Mouse (Mus musculus) cortical plate, adult 2 months (tissue): ENCODE data around the gene Uxt. TPM values are rescaled to one million over a fixed set of nuclear protein-coding genes. Genes with fewer than 3 reads are reported as not detected.

Source experiments
- H3K27ac ChIP-seq: fragments of 200-500 bp; 2 replicates; pipeline ENCODE4 v1.5.1; 2012; ENCODE audit warnings: low read length, control low read depth, inconsistent platforms; ENCODE audit not compliant: insufficient read depth
- H3K4me1 ChIP-seq: fragments of 200-500 bp; 2 replicates; pipeline ENCODE4 v1.6.1; 2011; ENCODE audit warnings: low read length; ENCODE audit not compliant: control insufficient read depth, insufficient read depth
- H3K4me3 ChIP-seq: fragments of 200-500 bp; 2 replicates; pipeline ENCODE4 v1.5.1; 2011; ENCODE audit warnings: mild to moderate bottlenecking, low read length, control low read depth; ENCODE audit not compliant: insufficient read depth
- CTCF ChIP-seq: fragments of 200-500 bp; IDR thresholded peaks from 2 replicates; pipeline ENCODE4 v1.5.1; 2011; ENCODE audit warnings: mild to moderate bottlenecking, control low read depth, low read length; ENCODE audit not compliant: insufficient read depth; ENCODE audit errors: extremely low read depth
- POLR2A ChIP-seq: fragments of 200-500 bp; IDR thresholded peaks from 2 replicates; pipeline ENCODE4 v1.6.1; 2011; ENCODE audit warnings: mild to moderate bottlenecking, low read length, control low read depth; ENCODE audit not compliant: insufficient read depth; ENCODE audit errors: extremely low read depth
- polyA plus RNA-seq: library from polyadenylated mRNA; depleted of rRNA; stranded (reverse); fragments of >200 nt; gene quantifications from 2 replicates; pipeline ENCODE4 v1.2.3, GENCODE M21; 2012; rRNA removed

Gene Uxt
- 14.4 and 14.9 TPM in 2 replicates for polyA plus RNA-seq

DNA sequence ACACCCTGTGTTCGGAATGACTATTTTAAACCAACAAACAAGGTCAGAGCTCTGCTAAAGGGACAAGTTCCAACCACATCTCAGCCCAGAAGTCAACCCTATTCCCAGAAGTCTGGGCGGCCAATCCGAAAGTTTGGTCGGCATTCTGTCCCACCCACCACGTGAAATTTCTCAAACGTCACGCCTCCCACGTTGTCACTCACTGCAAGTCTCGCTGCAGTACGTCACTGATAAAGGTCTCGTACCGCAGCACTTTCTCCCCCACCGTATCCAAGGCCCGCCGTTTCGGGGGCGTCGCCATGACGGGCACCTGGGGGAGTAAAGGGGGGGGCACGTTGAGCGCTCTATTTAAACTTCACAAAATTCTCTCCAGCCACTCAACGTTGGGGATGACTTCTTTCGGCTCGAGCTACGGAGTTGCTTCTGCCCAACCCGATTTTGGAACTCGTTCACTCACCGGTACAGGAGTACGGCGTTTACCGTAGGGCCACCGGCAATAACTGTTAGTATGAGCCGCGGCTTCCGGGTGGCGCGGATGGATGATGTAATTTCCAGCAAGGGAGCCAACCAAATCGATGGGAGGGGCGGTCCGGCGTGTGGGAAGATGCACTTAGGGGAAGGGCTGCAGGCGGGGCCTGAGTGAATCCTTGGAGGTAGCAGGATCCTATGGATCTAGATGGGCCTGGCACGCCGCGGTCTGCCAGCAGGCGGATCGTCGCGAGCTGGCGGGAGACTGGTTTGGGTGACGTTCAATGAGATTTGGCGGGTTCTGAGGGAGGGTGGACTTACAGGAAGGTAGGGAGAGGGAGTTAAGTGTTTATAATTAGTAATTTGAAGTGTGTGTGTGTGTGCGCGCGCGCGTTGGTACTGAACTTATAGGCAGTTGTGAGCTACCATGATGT, at the start of gene Uxt:
Gene Uxt (minus strand): TSS at position 541 of the 902 bp plus-strand sequence.
- Histone ChIP-seq H3K27ac (no peak within 1 kb of the TSS; the same call in 1 of the 2 replicates), H3K4me3 (peak within 1 kb of the TSS; percentile 76), H3K4me1 (no peaks in the 10 kb centered on the region)
- TF ChIP-seq CTCF: no peak
- peak; percentile 34; the same call in 1 of the 2 replicates for TF ChIP-seq POLR2A

DNA sequence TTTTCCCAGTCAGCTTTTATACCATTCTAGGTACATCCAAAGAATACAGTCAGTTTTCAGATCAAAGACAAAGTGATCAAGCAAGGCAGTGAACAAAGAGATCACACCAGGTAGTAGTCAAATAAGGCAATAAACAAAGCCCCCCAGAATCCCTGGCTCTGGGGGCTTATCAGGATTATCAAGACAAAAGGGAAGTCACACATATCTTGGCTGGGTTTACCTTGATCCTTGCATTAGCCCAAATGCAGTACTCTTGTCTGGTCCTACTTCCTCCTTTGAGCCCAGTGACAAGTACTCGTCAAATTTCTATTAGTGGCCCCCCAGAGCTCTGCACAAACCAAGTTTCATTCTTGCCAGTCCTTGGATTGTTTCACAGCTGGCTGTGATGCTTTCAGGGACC, 19.1 kb upstream of the Uxt start:
- no peak overlapping the region for H3K27ac ChIP-seq
- no peaks in the 10 kb centered on the region for H3K4me1 ChIP-seq
- no peak for TF ChIP-seq POLR2A
- TF ChIP-seq CTCF: no peak
- no peak overlapping the region for H3K4me3 ChIP-seq

DNA sequence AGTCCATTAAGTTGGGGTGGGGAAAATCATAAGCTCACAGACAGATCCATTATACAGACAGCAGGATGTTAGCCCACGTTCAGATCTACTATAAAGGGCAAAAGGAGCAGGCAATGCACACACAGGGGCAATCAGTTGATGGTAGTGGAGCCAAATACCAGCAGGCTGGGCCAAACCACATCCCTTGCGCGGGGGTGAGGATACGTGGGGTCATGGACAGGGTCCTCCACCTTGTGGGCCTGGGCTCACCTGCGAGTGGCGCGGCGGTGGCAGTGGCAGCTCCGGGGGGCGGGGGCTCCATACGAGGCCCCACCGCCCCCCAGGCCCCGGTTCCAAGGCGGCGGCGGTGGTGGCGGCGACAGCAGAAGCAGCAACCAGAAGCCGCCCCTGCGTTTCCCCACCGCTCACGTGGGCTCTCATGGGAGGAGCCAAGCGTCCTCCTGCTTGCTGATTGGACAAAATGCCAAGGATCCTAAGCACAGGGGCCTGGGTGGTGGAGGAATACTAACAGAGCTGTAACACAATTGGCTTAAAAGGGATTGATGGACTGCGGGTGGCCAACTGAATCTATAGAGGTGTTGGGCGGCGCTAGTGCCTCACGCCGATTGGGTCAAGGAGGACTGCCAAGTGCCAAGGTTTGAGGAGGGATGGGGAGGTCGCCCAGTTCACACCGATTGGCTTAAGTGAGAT, 11.5 kb downstream of the Uxt start, which contains the start of gene Elk1:
Gene Elk1 (minus strand): TSS at position 418 of the 690 bp plus-strand sequence.
- TF ChIP-seq CTCF: no peak
- TF ChIP-seq POLR2A: 0 out of 2 replicates have a peak, but pooled peaks have one; percentile 21
- Histone ChIP-seq H3K4me1 (no peaks in the 10 kb centered on the region; the same call in 1 of the 2 replicates), H3K27ac (peak within 1 kb of the TSS; percentile 49; the same call in 1 of the 2 replicates), H3K4me3 (peak within 1 kb of the TSS; percentile 56)

DNA sequence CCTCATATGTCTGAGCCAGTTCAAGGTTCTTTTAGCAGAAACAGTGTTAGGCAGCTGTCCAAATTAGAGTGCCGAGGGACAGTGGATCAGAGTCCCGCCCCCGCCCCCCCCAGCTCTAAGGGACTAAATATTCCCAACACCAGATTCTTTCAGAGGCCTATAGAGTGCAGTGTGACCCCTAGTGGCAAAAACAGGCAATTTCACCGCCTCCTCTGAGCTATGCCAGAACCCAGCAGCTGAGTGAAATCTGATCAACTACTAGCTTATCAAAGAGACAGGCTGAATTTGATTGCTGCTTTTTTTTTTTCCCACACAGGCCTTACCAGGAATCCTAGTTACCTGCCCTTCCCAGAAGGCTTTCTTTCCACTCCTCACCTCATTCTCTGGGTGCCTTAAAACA, 15.8 kb downstream of the Uxt start:
- H3K4me1 ChIP-seq: peaks cover 1% of the 10 kb centered on the region; the same call in 1 of the 2 replicates
- H3K4me3 ChIP-seq: no peak overlapping the region
- TF ChIP-seq POLR2A (no peak), CTCF (peak; percentile 43)
- no peak overlapping the region for H3K27ac ChIP-seq

DNA sequence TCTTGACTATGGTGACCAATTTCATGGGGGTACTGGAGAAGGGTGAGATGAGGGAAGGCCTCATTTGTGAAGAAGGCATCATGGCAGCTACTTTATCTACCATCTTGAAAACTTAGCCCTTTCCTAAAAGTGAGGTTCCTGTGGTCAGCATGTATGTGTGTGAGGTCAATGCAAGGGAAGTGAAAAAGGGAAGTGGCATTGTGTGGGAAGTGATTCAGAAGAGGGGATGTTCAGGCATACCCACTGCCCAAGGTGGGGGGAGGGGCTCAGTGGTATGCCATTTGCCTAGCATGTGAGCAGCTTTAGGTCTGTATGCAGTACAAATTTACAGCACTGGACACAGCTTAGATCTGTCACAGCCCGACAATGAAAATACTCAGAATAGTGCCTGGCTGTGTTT, 29.9 kb downstream of the Uxt start:
- H3K27ac ChIP-seq: no peak overlapping the region
- H3K4me3 ChIP-seq: no peak overlapping the region
- TF ChIP-seq POLR2A (no peak), CTCF (no peak)
- no peaks in the 10 kb centered on the region for H3K4me1 ChIP-seq

DNA sequence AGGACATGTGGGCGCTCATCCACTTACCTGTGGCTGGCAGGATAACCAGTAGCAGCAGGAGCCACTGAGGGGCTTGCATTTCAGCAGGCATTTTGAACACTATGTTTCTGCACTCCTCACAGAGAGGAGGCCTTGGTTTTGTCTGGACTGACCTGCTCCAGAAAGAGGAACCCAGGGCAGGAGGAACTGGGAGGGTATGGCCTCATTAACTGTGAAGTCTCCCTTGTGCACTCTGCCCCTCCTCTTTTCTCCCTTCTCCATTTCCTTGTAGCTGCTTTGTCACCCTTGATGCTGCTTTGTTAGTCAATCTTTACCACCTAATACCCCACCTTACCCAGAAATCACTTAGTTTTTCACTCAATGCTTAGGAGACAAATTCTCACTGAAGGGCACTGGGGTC, 30.5 kb downstream of the Uxt start, which contains the start of gene Cfp:
Gene Cfp (minus strand): TSS at position 192 of the 400 bp plus-strand sequence.
- TF ChIP-seq POLR2A: no peak
- no peak for TF ChIP-seq CTCF
- Histone ChIP-seq H3K4me1 (no peaks in the 10 kb centered on the region), H3K27ac (no peak within 1 kb of the TSS), H3K4me3 (no peak within 1 kb of the TSS)

DNA sequence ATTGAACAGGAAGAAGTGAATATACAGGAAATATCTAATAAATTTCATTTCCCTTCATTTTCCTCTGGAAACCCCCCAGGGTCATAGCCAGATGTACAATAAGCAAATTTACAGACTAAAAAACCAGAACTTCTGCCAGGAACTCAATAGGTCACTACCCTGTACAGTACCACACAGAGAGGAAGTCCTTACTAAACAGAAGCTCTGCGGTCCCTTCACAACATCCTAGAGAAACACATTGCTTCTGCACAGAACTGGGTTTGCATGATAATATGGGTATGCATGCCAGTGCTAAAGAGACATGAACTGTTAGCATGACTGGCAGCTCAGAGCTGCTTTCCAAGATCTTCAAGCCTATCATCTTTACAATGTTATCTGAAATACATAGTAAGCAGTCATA, 32.0 kb downstream of the Uxt start:
- Histone ChIP-seq H3K4me1 (no peaks in the 10 kb centered on the region), H3K4me3 (no peak overlapping the region)

DNA sequence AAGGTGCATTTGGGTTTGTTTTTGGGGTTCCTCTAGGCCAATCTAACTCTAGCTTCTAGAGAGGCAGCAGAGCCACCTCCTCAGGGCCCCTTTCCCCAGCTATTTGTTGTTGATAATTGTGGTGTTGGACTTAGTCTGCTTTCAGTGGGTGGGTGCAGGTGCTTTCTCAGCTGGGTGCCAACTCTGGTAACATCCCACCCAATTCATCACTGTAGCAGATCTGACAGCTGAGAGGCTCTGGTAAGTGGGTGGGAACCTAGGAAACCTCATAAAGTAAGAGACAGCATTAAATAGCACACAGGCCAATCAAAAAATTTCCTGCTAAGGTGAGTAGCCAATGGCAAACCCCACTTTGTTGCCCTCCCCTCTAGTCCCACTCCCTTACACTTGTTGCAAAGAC, 36.8 kb downstream of the Uxt start:
- TF ChIP-seq CTCF (no peak), POLR2A (no peak)
- Histone ChIP-seq H3K27ac (no peak overlapping the region), H3K4me3 (no peak overlapping the region), H3K4me1 (no peaks in the 10 kb centered on the region; the same call in 1 of the 2 replicates)

More for the DNA sequence above, 32.0 kb downstream of the Uxt start:
- H3K27ac ChIP-seq: no peak overlapping the region
- TF ChIP-seq POLR2A: no peak

DNA sequence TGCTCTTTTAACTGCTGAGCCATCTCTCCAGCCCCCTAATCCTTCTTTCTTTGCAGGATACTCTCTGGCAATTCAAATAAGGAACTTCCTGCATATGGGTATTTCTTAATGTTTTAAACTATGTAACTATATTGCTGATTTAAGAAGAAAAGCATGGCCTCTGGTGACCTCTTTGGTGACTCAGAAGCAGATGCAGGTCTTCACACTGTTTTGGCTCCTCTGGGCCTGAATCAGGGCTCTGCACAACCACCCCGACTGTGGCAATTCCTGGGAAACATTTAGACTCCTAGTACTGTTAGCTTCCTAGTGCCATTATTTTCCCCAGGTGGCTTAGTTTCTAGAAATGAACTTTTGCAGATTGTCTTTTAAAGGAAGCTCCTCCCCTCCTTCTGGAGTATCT, 38.3 kb downstream of the Uxt start:
- Histone ChIP-seq H3K27ac (no peak overlapping the region), H3K4me3 (no peak overlapping the region), H3K4me1 (no peaks in the 10 kb centered on the region; the same call in 1 of the 2 replicates)
- TF ChIP-seq POLR2A (no peak), CTCF (no peak)

DNA sequence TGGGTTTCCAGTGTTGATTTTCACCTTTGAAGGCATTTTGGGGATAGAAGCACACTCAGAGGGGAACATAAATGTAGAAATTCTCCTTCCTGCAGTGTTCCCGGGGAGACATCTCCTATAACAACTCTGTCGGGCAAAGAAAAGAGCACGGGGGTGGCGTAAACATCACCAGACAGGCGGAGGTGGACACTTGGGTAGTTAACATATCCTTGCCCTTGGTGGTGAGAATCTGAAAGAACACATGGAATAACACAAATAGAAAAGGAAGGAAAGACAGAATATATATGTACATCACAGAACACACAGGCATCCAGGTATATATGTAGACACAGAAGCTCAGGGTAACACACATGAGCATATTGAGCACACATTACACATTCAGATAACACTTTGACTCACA, 40.5 kb downstream of the Uxt start:
- no peak overlapping the region for H3K27ac ChIP-seq
- no peaks in the 10 kb centered on the region; the same call in 1 of the 2 replicates for H3K4me1 ChIP-seq
- TF ChIP-seq POLR2A: no peak
- TF ChIP-seq CTCF: no peak
- peak overlapping the region; percentile 89; the same call in 1 of the 2 replicates for H3K4me3 ChIP-seq
